Mouse (Mus musculus) gastrocnemius, postnatal 14 days (tissue): ENCODE data around the gene Gtf2h2. TPM values are rescaled to one million over a fixed set of nuclear protein-coding genes. Genes with fewer than 3 reads are reported as not detected.
"Not testable (repeated sequence)": the region's sequence is repeated elsewhere in the genome, so short reads cannot be mapped to it uniquely, and the experiment has no call there.

Experiments
- DNase-seq: peaks from one replicate; pipeline ENCODE4 v3.0.0; 2021; ENCODE audit warnings: mixed read lengths
- intact Hi-C: fragments of 180-260 bp; cut with DNase I; formaldehyde crosslinking; loops from one replicate; pipeline ENCODE4 v1.15.1; 2025; ENCODE audit warnings: low total_unique reads
- total RNA-seq, 2 experiments: library from RNA; stranded (reverse); gene quantifications; 2 replicates each; pipeline ENCODE4 v1.2.3; 2021

The Gtf2h2 gene
- total RNA-seq, 2 experiments from 2014 or later = 21.9 to 26.2 TPM

GRCm38 (mm10) chr13:100494370-100494769 is 2.0 kb upstream of the Gtf2h2 start:
- intact Hi-C loops = not testable (repeated sequence)

GRCm38 (mm10) chr13:100493313-100493712 is 934 bp upstream of the Gtf2h2 start:
- no peak for DNase-seq
- intact Hi-C loops = no loop called here

More at GRCm38 (mm10) chr13:100494370-100494769, 2.0 kb upstream of the Gtf2h2 start:
- DNase-seq = not testable (repeated sequence)

GRCm38 (mm10) chr13:100491623-100492022 is 756 bp downstream of the Gtf2h2 start:
- intact Hi-C loops = no loop called here
- no peak for DNase-seq

- intact Hi-C loops = no loop called here
- DNase-seq = no peak
These were observed 2.0 kb downstream of the Gtf2h2 start for GRCm38 (mm10) chr13:100490424-100490823.

GRCm38 (mm10) chr13:100483610-100484009 is 8.8 kb downstream of the Gtf2h2 start:
- no peak for DNase-seq
- intact Hi-C loops = no loop called here

GRCm38 (mm10) chr13:100463527-100464222 is 28.7 kb downstream of the Gtf2h2 start:
- DNase-seq = no peak
- intact Hi-C loops = no loop called here

- no peak for DNase-seq
- intact Hi-C loops = no loop called here
These were observed 31.0 kb downstream of the Gtf2h2 start for GRCm38 (mm10) chr13:100461336-100461735.

- DNase-seq, intact Hi-C loops: not testable (repeated sequence)
These were observed 39.8 kb downstream of the Gtf2h2 start, which contains the start of gene Naip1 for GRCm38 (mm10) chr13:100452415-100453127. TSS of gene Naip1 (minus strand) at chr13:100452869.

- intact Hi-C loops = no loop called here
- no peak for DNase-seq
These were observed 42.9 kb downstream of the Gtf2h2 start for GRCm38 (mm10) chr13:100449495-100449894.

GRCm38 (mm10) chr13:100440116-100440515 is 52.3 kb downstream of the Gtf2h2 start:
- no peak for DNase-seq
- intact Hi-C loops = no loop called here

- intact Hi-C loops = no loop called here
- no peak for DNase-seq
These were observed 53.7 kb downstream of the Gtf2h2 start for GRCm38 (mm10) chr13:100438701-100439100.

- intact Hi-C loops = no loop called here
- no peak for DNase-seq
These were observed 55.0 kb downstream of the Gtf2h2 start for GRCm38 (mm10) chr13:100437322-100437825.

GRCm38 (mm10) chr13:100436556-100437163 is 55.7 kb downstream of the Gtf2h2 start:
- intact Hi-C loops, DNase-seq: not testable (repeated sequence)

- intact Hi-C loops, DNase-seq: not testable (repeated sequence)
These were observed 72.4 kb downstream of the Gtf2h2 start for GRCm38 (mm10) chr13:100419958-100420357.

- DNase-seq = no peak
- intact Hi-C loops = no loop called here
These were observed 78.0 kb downstream of the Gtf2h2 start for GRCm38 (mm10) chr13:100414428-100414827.

Other genes starting within 250 kb of the Gtf2h2 start
- under 1 TPM; 0.08 to 0.13 TPM for gene Naip5, start 246.3 kb downstream of the Gtf2h2 start, total RNA-seq
- under 1 TPM; 0.08 to 0.09 TPM for gene Naip6, start 174.9 kb downstream of the Gtf2h2 start, total RNA-seq
- not detected for gene Naip1, start 39.7 kb downstream of the Gtf2h2 start, total RNA-seq
- under 1 TPM; 0.18 to 0.51 TPM for gene Ocln, start 60.1 kb upstream of the Gtf2h2 start, total RNA-seq
- gene Marveld2, start 124.4 kb upstream of the Gtf2h2 start, total RNA-seq = under 1 TPM; 0.35 to 0.86 TPM
- gene Ak6, start 158.4 kb upstream of the Gtf2h2 start, total RNA-seq = 10 to 100 TPM; 53.7 to 59.6 TPM
- gene Rad17, start 158.5 kb upstream of the Gtf2h2 start, total RNA-seq = 1 to 10 TPM; 8.3 to 9.0 TPM
- 1 to 10 TPM; 4.5 to 7.7 TPM for gene Taf9, start 159.0 kb upstream of the Gtf2h2 start, total RNA-seq
- gene Ccdc125, start 177.1 kb upstream of the Gtf2h2 start, total RNA-seq = under 1 TPM; 0.62 to 0.76 TPM
- gene Cdk7, start 238.4 kb upstream of the Gtf2h2 start, total RNA-seq = 10 to 100 TPM; 14.3 to 17.0 TPM